Mouse (Mus musculus): ENCODE results near the gene Hdlbp.

- TF ChIP-seq CTCF (IDR thresholded peaks at IDR 0.05; ENCODE audit: low read depth, low read length) (no peak), GATA2 (IDR thresholded peaks at IDR 0.05; ENCODE audit: borderline replicate concordance, low read depth, low read length) (no peak)
These were observed 99.5 kb downstream of the Hdlbp start for GRCm38 (mm10) chr1:93379117-93379516.

Data from G1E (cell line).